Mouse (Mus musculus): Measurements from ENCODE around the gene Cope.

- TF ChIP-seq CTCF (IDR thresholded peaks at IDR 0.05; ENCODE audit: control insufficient read depth, insufficient read depth, low read length) (no peak), POLR2A (IDR thresholded peaks at IDR 0.05; ENCODE audit: borderline replicate concordance, control insufficient read depth, low read depth, low read length) (no peak)
Observed at GRCm38 (mm10) chr8:70344279-70344678, 42.0 kb downstream of the Cope start.

All from bone marrow, adult 2 months (tissue).